Mouse (Mus musculus) ovary, postnatal 36 days (tissue): ENCODE results near the gene Pde4c.
A peak's percentile ranks its signal among the peaks of the same experiment; 100 is the strongest.

Experiments
- DNase-seq: peaks from one replicate; pipeline ENCODE4 v3.0.0; 2022; ENCODE audit warnings: low spot score, mixed read lengths

Pde4c gene

GRCm38 (mm10) chr8:70697366-70698250 lies 25.9 kb upstream of the Pde4c start:
- DNase-seq = no peak

GRCm38 (mm10) chr8:70698310-70699109 lies 25.0 kb upstream of the Pde4c start, which contains the start of gene Jund:
Gene Jund (plus strand): TSS chr8:70698949.
- DNase-seq = peak; percentile 99

DNA sequence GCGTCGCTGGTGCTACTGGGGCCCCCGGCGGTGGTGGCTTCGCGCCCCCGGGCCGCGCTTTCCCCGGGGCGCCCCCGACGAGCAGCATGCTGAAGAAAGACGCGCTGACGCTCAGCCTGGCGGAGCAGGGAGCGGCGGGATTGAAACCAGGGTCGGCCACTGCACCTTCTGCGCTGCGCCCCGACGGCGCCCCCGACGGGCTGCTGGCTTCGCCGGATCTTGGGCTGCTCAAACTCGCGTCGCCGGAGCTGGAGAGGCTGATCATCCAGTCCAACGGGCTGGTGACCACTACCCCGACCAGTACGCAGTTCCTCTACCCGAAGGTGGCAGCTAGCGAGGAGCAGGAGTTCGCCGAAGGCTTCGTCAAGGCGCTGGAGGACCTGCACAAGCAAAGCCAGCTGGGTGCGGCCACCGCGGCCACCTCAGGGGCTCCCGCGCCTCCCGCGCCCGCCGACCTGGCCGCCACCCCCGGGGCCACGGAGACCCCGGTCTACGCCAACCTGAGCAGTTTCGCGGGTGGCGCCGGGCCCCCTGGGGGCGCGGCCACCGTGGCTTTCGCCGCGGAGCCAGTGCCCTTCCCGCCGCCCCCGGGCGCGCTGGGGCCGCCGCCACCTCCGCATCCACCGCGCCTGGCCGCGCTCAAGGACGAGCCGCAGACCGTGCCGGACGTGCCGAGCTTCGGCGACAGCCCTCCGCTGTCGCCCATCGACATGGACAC lies 24.2 kb upstream of the Pde4c start:
- DNase-seq = no peak

- peak; percentile 84 for DNase-seq
These were observed 23.5 kb upstream of the Pde4c start for GRCm38 (mm10) chr8:70699834-70700554.

DNA sequence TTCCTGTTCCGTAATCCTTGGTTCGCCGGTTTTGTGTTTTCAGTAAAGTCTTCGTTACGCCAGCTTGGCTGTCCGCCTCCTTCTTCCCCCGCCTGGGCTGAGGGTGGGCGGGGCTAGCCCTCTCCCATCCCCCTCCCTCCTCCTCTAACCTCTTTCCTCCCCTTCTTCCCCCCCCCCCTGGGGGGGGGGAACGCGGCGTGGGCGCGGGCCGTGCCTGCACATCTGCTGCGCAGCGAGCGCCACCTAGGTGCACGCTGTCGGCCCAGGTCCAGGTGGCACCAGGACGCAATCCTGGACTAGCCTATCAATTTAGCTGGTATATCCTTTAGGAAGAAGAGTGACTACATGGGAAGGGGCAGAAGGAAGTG lies 23.0 kb upstream of the Pde4c start:
- DNase-seq = peak; percentile 93

DNA sequence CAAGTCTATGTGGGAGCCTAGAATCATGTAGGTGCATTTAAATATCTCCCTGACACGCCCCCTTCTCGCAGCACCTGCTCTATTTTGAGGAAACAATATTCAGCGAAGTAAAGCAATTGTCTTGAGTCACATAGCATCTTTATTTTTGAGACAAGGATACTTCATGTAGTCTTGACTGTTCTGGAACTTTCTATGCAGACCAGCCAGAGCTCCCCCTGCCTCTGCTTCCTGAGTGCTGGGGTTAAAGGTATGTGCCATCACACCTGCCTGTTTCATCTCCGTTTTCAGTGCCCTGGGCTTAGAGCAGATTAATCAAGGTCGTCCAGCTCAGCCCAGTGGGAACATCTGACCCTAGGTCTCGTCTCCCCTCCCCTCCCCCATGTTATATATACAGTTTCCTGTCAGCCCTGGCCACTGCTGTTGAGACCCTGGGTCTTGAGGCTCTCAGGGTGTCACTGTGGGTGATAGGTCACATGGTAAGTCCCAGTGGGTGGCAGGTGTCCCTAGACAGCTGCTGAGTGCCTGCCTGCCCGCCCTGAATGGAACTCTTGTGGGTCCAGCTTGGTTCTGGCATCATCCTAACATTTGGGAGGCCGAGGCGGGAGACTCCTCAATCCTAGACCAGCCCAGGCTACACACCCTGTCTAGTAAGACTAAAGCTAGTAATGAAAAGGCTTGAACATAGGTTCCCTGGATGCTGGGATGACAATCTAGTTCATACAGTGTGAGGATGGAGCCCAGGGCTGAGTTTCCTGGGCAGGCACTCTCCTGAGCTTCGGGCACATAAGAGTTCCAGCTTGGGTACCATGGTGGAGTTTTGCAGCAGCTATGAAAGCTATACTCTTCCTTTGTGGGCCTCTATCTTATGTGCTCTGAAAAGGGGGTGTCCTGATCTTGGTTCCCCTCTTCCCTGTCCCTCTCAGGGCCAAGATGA lies 22.2 kb upstream of the Pde4c start:
- no peak for DNase-seq

DNA sequence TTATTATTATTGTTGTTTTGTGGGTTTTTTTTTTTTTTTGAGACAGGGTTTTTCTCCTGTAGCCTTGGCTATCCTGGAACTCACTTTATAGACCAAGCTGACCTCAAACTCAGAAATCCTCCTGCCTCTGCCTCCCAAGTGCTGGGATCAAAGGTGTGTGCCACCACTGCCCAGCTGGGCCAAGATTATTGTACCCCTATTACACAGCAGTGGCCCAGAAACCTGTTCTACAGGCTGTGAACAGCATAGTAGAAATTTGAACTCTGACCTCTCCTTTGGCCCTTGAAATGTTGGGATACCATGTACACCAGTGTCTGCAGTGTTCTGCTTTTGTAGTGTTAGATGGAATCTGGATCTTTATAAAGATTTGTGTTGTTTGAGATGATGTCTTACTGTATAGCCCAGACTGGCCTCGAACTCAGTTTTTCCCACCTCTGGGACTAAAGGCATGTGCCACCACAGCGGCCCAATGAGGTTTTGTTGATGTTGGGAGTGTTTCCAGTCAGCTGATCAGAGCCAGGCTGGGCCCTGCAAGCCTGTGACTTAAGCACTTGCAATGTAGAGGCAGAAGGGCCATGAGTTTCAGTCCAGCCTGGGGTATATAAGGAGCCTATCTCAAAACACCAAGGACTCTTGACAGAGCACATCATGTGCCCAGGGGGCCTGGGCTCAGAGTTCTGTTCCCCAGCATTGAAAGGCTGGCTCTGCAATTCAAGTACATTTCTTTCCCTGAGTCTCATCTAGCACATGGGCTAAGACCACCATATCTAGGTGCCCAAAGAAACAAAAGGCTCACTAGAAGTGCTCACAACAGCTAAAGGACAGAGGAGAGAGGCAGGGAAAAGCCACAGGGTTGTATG lies 21.3 kb upstream of the Pde4c start:
- no peak for DNase-seq

GRCm38 (mm10) chr8:70702842-70703182 lies 20.7 kb upstream of the Pde4c start:
- peak; percentile 57 for DNase-seq

- no peak for DNase-seq
These were observed 20.2 kb upstream of the Pde4c start, which contains the start of gene Iqcn for GRCm38 (mm10) chr8:70703287-70703686. Gene Iqcn (plus strand): TSS chr8:70703457.

DNA sequence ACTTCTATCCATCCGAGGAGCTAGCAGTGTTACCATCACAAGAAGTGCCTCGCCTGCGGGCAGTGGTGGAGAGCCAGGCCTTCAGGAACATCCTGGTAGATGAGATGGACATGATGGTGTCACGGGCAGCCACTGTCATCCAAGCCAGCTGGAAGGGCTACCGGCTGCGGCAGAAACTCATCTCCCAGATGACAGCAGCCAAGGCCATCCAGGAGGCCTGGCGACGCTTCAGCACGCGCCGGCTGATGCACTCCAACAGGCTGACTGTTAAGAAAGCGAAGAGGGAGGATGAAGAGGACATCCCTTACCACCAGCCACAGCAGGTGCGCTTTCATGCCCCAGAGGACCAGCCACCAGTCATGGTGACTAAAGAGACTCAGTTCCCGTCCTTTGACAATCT lies 15.2 kb upstream of the Pde4c start:
- DNase-seq = no peak

DNA sequence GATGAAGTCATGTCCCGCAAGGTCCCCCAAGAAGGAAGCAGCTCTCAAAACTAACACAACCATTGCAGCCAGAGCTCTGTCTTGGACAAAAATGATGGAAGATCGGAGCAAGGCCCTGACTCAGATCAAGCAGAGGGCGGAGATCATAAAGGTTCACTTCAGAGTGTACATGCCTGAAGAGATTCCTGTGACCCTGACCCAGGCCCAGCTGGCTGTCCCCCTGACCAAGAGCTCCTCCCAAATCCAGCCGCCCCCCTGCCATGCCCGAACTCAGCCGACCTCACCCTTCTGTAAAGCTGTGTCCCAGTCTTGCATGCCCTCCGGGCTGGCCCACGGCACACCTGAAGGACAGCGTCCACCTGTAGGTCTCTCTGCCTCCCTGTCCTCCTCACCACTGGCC lies 13.7 kb upstream of the Pde4c start:
- DNase-seq = no peak

DNA sequence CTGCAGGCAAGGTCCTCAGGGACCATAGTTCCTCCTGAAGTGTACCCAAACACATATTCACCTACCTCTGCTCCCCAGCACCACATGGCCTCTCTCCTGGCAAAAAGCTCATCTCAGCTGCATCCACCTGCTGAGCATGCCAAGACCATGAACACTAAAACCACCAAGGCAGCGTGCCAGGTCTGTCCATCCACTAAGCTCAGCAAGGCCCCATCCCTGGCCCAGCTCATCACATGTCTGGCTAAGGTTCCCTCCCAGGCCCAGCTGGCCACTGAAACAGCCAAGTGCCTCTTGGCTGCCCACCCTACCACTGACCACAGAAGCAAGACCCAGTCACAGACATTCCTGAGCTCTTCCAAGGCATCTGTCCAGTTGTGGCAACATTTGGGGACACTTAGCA lies 13.2 kb upstream of the Pde4c start:
- no peak for DNase-seq

DNA sequence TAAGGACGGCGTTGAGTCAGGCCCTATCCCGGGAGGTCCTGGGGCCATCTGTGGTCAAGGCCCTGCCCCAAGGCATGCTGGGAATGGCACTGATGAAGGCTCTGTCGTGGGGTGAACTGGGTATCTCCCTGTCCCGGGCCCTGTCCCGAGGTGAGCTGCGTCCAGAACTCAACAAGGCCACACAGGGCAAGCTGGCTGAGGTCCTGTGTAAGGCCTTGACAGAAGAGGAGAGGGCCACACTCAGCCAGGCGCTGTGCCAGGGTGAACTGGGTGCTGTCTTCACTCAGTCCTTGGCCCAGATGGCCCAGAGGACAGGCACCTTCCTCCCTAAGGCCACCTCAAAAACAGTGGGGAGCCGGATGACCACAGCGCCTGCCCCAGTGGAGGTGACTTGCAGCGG lies 12.5 kb upstream of the Pde4c start:
- DNase-seq = no peak

DNA sequence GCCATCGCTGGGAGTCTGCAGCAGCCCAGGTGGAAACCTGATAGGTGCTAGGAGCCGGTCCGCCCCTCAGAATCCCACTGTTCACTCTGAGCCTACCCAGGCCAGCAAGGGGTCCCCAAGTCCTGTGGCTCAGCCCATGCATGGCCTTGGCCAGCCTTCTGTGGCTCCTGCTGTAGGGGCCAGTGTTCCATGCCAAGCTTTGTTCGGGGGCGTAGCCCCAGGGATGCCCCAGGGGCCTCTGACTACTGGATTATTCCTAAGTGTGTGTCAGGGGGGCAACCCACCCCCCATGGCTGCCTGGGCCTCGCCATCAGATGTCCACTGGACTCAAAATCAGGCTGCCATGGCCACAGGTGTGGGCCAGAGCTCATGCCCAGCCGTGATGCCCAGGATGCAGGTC lies 9.5 kb upstream of the Pde4c start:
- no peak for DNase-seq

- no peak for DNase-seq
These were observed 8.4 kb upstream of the Pde4c start for GRCm38 (mm10) chr8:70715086-70715485.

DNA sequence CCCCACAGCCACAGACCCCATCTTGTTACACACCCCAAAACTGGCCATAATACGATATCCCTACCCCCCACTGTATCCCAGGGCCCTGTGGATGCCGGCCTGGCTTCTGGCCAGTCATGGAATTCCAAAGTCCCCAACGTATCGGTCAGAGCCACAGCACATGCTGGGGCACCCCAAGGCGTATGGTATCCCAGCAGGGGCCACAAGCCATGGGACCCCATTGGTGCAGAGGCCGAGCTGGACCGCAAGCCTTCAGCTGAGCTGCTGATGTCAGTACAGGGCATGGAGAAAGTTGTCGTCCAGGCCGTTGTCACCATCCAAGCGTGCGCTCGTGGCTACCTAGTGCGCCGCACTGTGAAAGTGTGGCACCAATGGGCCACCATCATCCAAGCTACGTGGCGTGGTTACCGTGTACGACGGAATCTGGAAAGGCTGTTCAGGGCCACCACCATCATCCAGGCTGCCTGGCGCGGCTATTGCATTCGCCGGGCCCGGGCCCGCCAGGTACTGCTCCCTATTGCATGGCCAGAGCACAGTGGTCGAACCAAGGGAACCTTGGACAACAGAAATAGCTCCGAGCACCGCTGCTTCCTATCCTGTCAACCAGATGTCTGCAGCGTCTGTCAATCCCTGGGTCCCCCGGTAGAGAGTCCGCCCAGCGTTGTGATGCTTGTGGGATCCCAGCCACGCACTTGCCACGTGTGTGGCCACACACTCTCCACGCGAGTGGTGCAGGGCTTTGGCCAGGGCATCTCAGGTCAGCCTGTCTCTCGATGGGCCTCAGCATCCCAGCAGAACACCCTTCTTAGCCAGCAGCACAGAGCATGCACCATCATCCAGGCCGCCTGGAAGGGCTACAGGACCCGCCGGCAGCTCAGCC lies 6.8 kb upstream of the Pde4c start:
- no peak for DNase-seq

DNA sequence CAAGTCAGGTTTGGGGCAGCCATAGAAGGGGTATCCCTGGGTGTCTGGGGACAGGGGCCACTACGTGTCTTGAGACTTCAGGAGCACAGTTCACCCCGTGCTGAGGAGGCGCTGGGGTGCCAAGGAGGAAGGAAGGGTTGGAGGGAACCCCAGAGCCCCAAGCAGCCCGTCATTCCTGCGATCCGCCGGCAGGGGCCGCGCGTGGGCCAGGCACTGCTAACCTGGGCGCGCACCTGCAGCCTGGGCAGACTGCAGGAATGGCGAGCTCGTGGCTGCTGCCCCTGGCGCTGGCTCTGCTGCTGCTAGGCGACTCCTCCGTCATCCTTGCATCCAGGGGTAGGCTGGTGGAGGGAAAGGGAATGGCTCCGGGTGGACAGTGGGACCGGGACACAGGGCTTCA lies 5.2 kb upstream of the Pde4c start, which contains the start of gene Gm3336:
Gene Gm3336 (plus strand): TSS at position 247 of the 400 bp plus-strand sequence.
- DNase-seq = peak; percentile 57

GRCm38 (mm10) chr8:70719796-70720270 lies 3.7 kb upstream of the Pde4c start:
- DNase-seq = peak; percentile 3

GRCm38 (mm10) chr8:70720739-70721138 lies 2.8 kb upstream of the Pde4c start:
- DNase-seq = peak; percentile 65
